ENCODE assay signal across 12 mouse cellular contexts in genomic region chr17:91112085-91112484, GRCm38 (mm10). TPM values are rescaled to one million over a fixed set of nuclear protein-coding genes. Genes with fewer than 3 reads are reported as not detected.
"Had no signal": no experiment of that assay in that cellular context is flagged by ENCODE, and none has a peak within 500 bp of the region (broad histone marks: within the 10 kb centered on the region; RNA-seq: fewer than 3 reads in every experiment).

No protein-coding gene starts in this region.

- H3K9me3 ChIP-seq: midbrain, embryonic 13.5 days; midbrain, embryonic 15.5 days; neural tube, embryonic 12.5 days had no signal

- H3K9ac ChIP-seq: lung, embryonic 14.5 days; midbrain, embryonic 13.5 days; midbrain, embryonic 15.5 days; neural tube, embryonic 12.5 days had no signal

- DNase-seq: lung, embryonic 14.5 days; lung, postnatal 10 days; lung, postnatal 4 days; right cerebral cortex, postnatal 14 days; thymus, adult 18-20 months; thymus, postnatal 14 days; thymus, postnatal 36 days had no signal

- ATAC-seq: midbrain, embryonic 13.5 days; midbrain, embryonic 15.5 days had no signal

- H3K4me3 ChIP-seq: midbrain, embryonic 13.5 days; midbrain, embryonic 15.5 days; neural tube, embryonic 12.5 days had no signal

- H3K27me3 ChIP-seq: midbrain, embryonic 13.5 days; midbrain, embryonic 15.5 days; neural tube, embryonic 12.5 days had no signal

- H3K27ac ChIP-seq: midbrain, embryonic 13.5 days; midbrain, embryonic 15.5 days; neural tube, embryonic 12.5 days had no signal

- H3K36me3 ChIP-seq: midbrain, embryonic 13.5 days; midbrain, embryonic 15.5 days; neural tube, embryonic 12.5 days had no signal

- H3K4me1 ChIP-seq: midbrain, embryonic 13.5 days; midbrain, embryonic 15.5 days; neural tube, embryonic 12.5 days had no signal

- H3K4me2 ChIP-seq: lung, embryonic 14.5 days; midbrain, embryonic 11.5 days; midbrain, embryonic 13.5 days; midbrain, embryonic 15.5 days; neural tube, embryonic 12.5 days had no signal

RNA-seq across cellular contexts. Expression of gene Nrxn1, which starts 19.2 kb away (rescaled TPM):
- total RNA-seq: monocyte, adult 5-6 weeks had no signal
